Mouse (Mus musculus): ENCODE data around the gene Olfr596. TPM values are rescaled to one million over a fixed set of nuclear protein-coding genes. Genes with fewer than 3 reads are reported as not detected.
"Not testable (repeated sequence)": the region's sequence is repeated elsewhere in the genome, so short reads cannot be mapped to it uniquely, and the experiment has no call there.

Olfr596 gene
- total RNA-seq (2021): not detected

DNA sequence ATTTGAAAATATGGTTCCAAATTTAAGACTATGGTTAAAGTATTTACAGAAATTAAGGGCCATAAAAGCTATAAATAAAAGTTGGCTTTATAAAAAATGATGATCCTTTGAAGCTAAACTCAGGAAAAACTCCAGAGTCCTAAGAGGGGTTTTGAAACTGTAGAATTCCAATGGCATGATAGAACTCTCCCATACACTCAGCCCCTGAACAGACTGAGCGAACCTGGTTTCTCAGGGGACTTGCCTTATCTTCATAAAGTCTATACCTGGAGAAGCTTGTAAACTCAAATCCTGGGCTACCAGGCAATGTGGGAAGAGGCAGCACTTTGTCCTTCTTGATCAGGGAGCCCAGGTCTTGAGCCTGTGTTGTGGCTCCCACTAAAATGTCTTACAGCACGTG is at the start of gene Olfr596:
Gene Olfr596 (plus strand): TSS at position 301 of the 400 bp plus-strand sequence.
- intact Hi-C loops (cut with DNase I); DNase-seq: not testable (repeated sequence)

DNA sequence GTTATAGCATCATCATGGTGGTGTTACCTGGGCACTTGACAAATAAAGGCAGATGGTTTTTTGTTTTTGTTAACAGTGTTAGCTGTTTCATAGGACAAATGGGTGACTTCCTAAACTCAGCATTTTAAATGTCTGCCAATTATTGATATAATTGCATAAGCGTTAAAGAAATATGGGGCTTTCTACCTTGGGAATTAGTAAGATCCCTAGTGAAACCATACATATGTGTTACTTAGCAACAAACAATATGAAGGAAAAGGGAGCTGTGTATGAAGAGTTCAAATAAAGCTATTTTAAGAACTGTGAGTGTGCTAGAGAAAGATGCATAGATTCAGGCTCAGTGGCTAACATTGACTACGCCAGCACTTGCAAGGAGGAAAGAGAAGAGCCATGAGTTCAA is 10.6 kb downstream of the Olfr596 start, which contains the start of gene Olfr597:
Gene Olfr597 (plus strand): TSS at position 301 of the 400 bp plus-strand sequence.
- DNase-seq; intact Hi-C loops (cut with DNase I): not testable (repeated sequence)

DNA sequence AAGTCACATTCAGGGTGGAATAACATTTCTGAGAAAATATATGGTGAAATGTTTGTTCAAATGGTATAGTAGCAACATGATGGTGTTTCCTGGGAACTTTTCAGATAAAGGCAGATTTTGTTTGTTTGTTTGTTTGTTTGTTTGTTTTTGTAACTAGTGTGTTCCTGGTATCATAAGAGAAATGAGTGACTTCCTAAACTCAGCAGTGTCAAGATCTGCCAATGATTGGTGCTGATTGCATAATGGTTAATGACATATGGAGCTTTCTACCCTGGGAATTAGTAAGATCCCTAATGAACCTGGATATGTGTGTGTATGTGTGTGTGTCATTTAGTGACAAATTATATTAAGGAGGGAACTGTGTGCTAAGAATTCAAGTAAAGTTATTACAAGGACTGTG is 17.8 kb downstream of the Olfr596 start, which contains the start of gene Olfr598:
Gene Olfr598 (plus strand): TSS at position 301 of the 400 bp plus-strand sequence.
- intact Hi-C loops (cut with DNase I): no loop called here
- no peak for DNase-seq

DNA sequence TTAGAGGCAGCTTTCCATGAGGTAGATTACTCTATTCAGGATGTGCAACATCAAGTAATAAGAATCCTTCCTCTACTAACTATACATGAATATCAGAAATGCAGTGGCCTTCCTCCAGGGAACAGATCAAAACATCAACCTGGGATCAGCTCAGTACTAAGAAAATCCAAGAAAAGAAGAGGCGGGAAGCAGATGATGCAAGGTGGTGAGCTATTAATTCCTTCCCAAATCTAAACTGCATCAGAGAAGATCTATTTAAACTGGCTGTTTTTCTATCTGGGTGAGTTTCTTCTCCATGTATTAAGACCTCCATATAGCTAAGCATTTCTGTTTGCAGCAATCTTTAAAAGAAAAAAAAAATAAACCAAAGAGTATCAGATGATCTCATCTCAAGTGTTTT is 30.2 kb downstream of the Olfr596 start, which contains the start of gene Olfr599:
Gene Olfr599 (plus strand): TSS at position 301 of the 400 bp plus-strand sequence.
- no peak for DNase-seq
- intact Hi-C loops (cut with DNase I): no loop called here

DNA sequence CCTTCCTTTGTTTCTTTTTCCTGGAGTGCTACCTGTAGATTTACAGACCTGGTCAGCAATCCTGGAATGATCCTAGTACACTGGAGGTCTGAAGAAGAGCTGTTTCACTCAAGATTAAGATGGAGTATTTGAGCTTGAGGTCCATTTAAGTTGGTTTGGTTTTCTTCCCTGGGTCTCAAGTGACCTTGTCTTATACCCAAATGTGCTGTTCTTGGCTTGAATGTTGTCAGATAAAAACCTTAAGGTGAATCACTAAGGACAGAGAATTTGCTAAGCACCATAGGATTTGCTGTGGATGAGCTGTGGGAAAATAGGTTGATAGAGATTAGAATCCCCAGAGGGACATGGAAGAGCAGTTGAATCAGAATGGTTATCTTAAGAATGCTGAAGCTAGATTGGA is 44.1 kb downstream of the Olfr596 start, which contains the start of gene Olfr600:
Gene Olfr600 (minus strand): TSS at position 101 of the 400 bp plus-strand sequence.
- DNase-seq: no peak
- intact Hi-C loops (cut with DNase I): no loop called here

Small RNAs within 50 kb of the gene (microRNA-seq; reads per million reads assigned to microRNA genes)
- 0 reads per million in 2 experiments for gene Gm23550 (ENCODE audit: borderline number of aligned reads in 2 of 2)
- 0 reads per million in 2 experiments for gene Gm25171 (ENCODE audit: borderline number of aligned reads in 2 of 2)

Other genes starting within 250 kb of the Olfr596 start
- gene Olfr584, start 223.8 kb upstream of the Olfr596 start, total RNA-seq (2021): not detected
- not detected for gene Olfr585, start 207.9 kb upstream of the Olfr596 start, total RNA-seq (2021)
- gene Olfr586, start 180.0 kb upstream of the Olfr596 start, total RNA-seq (2021): not detected
- not detected for gene Olfr588-ps1, start 164.8 kb upstream of the Olfr596 start, total RNA-seq (2021)
- not detected for gene Olfr589, start 149.3 kb upstream of the Olfr596 start, total RNA-seq (2021)
- gene Olfr591, start 127.3 kb upstream of the Olfr596 start, total RNA-seq (2021): not detected
- gene Olfr592, start 120.8 kb upstream of the Olfr596 start, total RNA-seq (2021): not detected
- gene Olfr593, start 93.8 kb upstream of the Olfr596 start, total RNA-seq (2021): not detected
- gene Olfr594, start 88.7 kb upstream of the Olfr596 start, total RNA-seq (2021): not detected
- gene Usp17ld, start 53.1 kb upstream of the Olfr596 start, total RNA-seq (2021): not detected
- not detected for gene Olfr597, start 10.7 kb downstream of the Olfr596 start, total RNA-seq (2021)
- not detected for gene Olfr598, start 17.9 kb downstream of the Olfr596 start, total RNA-seq (2021)
- not detected for gene Olfr599, start 30.3 kb downstream of the Olfr596 start, total RNA-seq (2021)
- gene Olfr600, start 44.0 kb downstream of the Olfr596 start, total RNA-seq (2021): not detected
- not detected for gene Olfr601, start 57.0 kb downstream of the Olfr596 start, total RNA-seq (2021)
- gene Olfr603, start 80.5 kb downstream of the Olfr596 start, total RNA-seq (2021): not detected
- not detected for gene Usp17lc, start 109.4 kb downstream of the Olfr596 start, total RNA-seq (2021)
- gene Olfr605, start 139.8 kb downstream of the Olfr596 start, total RNA-seq (2021): not detected
- not detected for gene Olfr606, start 143.4 kb downstream of the Olfr596 start, total RNA-seq (2021)
- gene Olfr607, start 158.5 kb downstream of the Olfr596 start, total RNA-seq (2021): not detected
- not detected for gene Olfr608, start 164.2 kb downstream of the Olfr596 start, total RNA-seq (2021)
- gene Olfr609, start 192.4 kb downstream of the Olfr596 start, total RNA-seq (2021): not detected
- gene Olfr610, start 206.5 kb downstream of the Olfr596 start, total RNA-seq (2021): not detected
- not detected for gene Olfr611, start 215.2 kb downstream of the Olfr596 start, total RNA-seq (2021)
- not detected for gene Olfr612, start 237.1 kb downstream of the Olfr596 start, total RNA-seq (2021)
- not detected for gene Olfr613, start 242.4 kb downstream of the Olfr596 start, total RNA-seq (2021)